Mouse (Mus musculus) limb, embryonic 14.5 days (tissue): ENCODE measurements around the gene Retreg1. TPM values are rescaled to one million over a fixed set of nuclear protein-coding genes. Genes with fewer than 3 reads are reported as not detected.

Source experiments
- ATAC-seq: fragments of 200-750 bp; cut with Nextera tagmentation; 2 replicates; pipeline ENCODE4 v1.8.0; 2017; ENCODE audit warnings: low read depth, moderate number of reproducible peaks, moderate TSS enrichment; ENCODE audit not compliant: low FRiP score
- DNase-seq: peaks from one replicate; pipeline ENCODE4 v3.0.0-alpha.2; 2015; ENCODE audit warnings: low spot score
- H3K27ac ChIP-seq: fragments of 300-500 bp; sonication (generic); replicated peaks from 2 replicates; pipeline ENCODE4 v1.5.1; 2014; ENCODE audit warnings: low read depth, mild to moderate bottlenecking, low read length, moderate library complexity, mixed read lengths
- H3K27me3 ChIP-seq: fragments of 300-500 bp; sonication (generic); 2 replicates; pipeline ENCODE4 v1.6.1; 2014; ENCODE audit warnings: low read length, mixed read lengths; ENCODE audit not compliant: control insufficient read depth, insufficient read depth
- H3K36me3 ChIP-seq: fragments of 300-500 bp; sonication (generic); 2 replicates; pipeline ENCODE4 v1.6.1; 2014; ENCODE audit warnings: mild to moderate bottlenecking, low read length, moderate library complexity, mixed read lengths; ENCODE audit not compliant: control insufficient read depth, insufficient read depth
- H3K4me1 ChIP-seq: fragments of 300-500 bp; sonication (generic); 2 replicates; pipeline ENCODE4 v1.6.1; 2014; ENCODE audit warnings: antibody characterized with exemption, low read length, mixed read lengths; ENCODE audit not compliant: control insufficient read depth, insufficient read depth
- H3K4me2 ChIP-seq: fragments of 300-500 bp; sonication (generic); replicated peaks from 2 replicates; pipeline ENCODE4 v1.6.1; 2014; ENCODE audit warnings: low read depth, mild to moderate bottlenecking, low read length, moderate library complexity; ENCODE audit not compliant: severe bottlenecking
- H3K4me3 ChIP-seq: fragments of 300-500 bp; sonication (generic); replicated peaks from 2 replicates; pipeline ENCODE4 v1.5.1; 2014; ENCODE audit warnings: low read length
- H3K9ac ChIP-seq: fragments of 300-500 bp; sonication (generic); 2 replicates; pipeline ENCODE4 v1.6.1; 2014; ENCODE audit warnings: mild to moderate bottlenecking, low read depth, low read length, moderate library complexity; ENCODE audit not compliant: severe bottlenecking
- H3K9me3 ChIP-seq: fragments of 300-500 bp; sonication (generic); 2 replicates; pipeline ENCODE4 v1.6.1; 2016; ENCODE audit warnings: low read length; ENCODE audit not compliant: control insufficient read depth
- POLR2A ChIP-seq: fragments of 200-500 bp; IDR thresholded peaks from 2 replicates; pipeline ENCODE4 v1.8.0; 2012; ENCODE audit warnings: inconsistent platforms, mild to moderate bottlenecking, moderate library complexity, borderline replicate concordance; ENCODE audit not compliant: insufficient read depth, insufficient read length; ENCODE audit errors: extremely low read depth
- WGBS: fragments of 180-500 bp; shearing (Covaris S2); extraction: QIAGEN DNeasy Blood & Tissue Kit; methylation state at CpG from one replicate; pipeline ENCODE4 v1.1.7; 2014; 5-methylcytosine and 5-hydroxymethylcytosine counted together
- polyA plus RNA-seq, 2 experiments: library from polyadenylated mRNA; depleted of rRNA in 1 of 2; stranded (reverse) in 1 of 2; unstranded in 1 of 2; fragments of >200 nt; fragmentation: Nextera tagmentation in 1 of 2; extraction: Ambion mirVana in 1 of 2; gene quantifications; 2 replicates each; pipeline versions ENCODE4 v1.2.1 to v1.2.3; 2012 to 2014

Retreg1 gene
- polyA plus RNA-seq, 2 experiments = 2.5 to 4.4 TPM

GRCm38 (mm10) chr15:25916252-25916651, 73.3 kb downstream of the Retreg1 start:
- Histone ChIP-seq H3K4me1 (0 out of 2 replicates have a peak, but pooled peaks cover 6% of the 10 kb centered on the region), H3K36me3 (no peaks in the 10 kb centered on the region), H3K9ac (no peak overlapping the region), H3K27ac (no peak overlapping the region), H3K9me3 (no peaks in the 10 kb centered on the region), H3K27me3 (no peaks in the 10 kb centered on the region), H3K4me2 (no peak overlapping the region), H3K4me3 (no peak overlapping the region)
- DNase-seq = no peak
- 77% methylated on average over 2 of the region's 2 CpGs for WGBS
- ATAC-seq = no peak
- no peak for TF ChIP-seq POLR2A

- no peaks in the 10 kb centered on the region for H3K9me3 ChIP-seq
- H3K4me1 ChIP-seq = 0 out of 2 replicates have a peak, but pooled peaks cover 6% of the 10 kb centered on the region
- no peak for DNase-seq
- 90% methylated on average over 7 of the region's 7 CpGs for WGBS
- TF ChIP-seq POLR2A = no peak
- ATAC-seq = no peak
- H3K27ac ChIP-seq = no peak overlapping the region
- no peak overlapping the region for H3K4me3 ChIP-seq
- H3K9ac ChIP-seq = no peak overlapping the region
- H3K27me3 ChIP-seq = no peaks in the 10 kb centered on the region
- H3K36me3 ChIP-seq = no peaks in the 10 kb centered on the region
- no peak overlapping the region for H3K4me2 ChIP-seq
These were observed 75.7 kb downstream of the Retreg1 start for GRCm38 (mm10) chr15:25918641-25919040.

GRCm38 (mm10) chr15:25919995-25920394, 77.0 kb downstream of the Retreg1 start:
- H3K4me1 ChIP-seq = 0 out of 2 replicates have a peak, but pooled peaks cover 5% of the 10 kb centered on the region
- no peak overlapping the region for H3K4me2 ChIP-seq
- no peak overlapping the region for H3K9ac ChIP-seq
- ATAC-seq (no peak), DNase-seq (no peak)
- WGBS = 79% methylated on average over 4 of the region's 4 CpGs
- H3K9me3 ChIP-seq = no peaks in the 10 kb centered on the region
- TF ChIP-seq POLR2A = no peak
- H3K36me3 ChIP-seq = no peaks in the 10 kb centered on the region
- no peak overlapping the region for H3K4me3 ChIP-seq
- H3K27ac ChIP-seq = no peak overlapping the region
- no peaks in the 10 kb centered on the region for H3K27me3 ChIP-seq

- Histone ChIP-seq H3K9ac (no peak overlapping the region), H3K9me3 (no peaks in the 10 kb centered on the region), H3K36me3 (no peaks in the 10 kb centered on the region), H3K4me3 (no peak overlapping the region), H3K4me2 (no peak overlapping the region), H3K27me3 (no peaks in the 10 kb centered on the region), H3K27ac (no peak overlapping the region), H3K4me1 (0 out of 2 replicates have a peak, but pooled peaks cover 2% of the 10 kb centered on the region)
- no peak for DNase-seq
- no peak for TF ChIP-seq POLR2A
- WGBS = 91% methylated on average over 6 of the region's 6 CpGs
- no peak for ATAC-seq
These were observed 77.9 kb downstream of the Retreg1 start for GRCm38 (mm10) chr15:25920886-25921285.

GRCm38 (mm10) chr15:25922007-25922406, 79.0 kb downstream of the Retreg1 start:
- Histone ChIP-seq H3K4me1 (no peaks in the 10 kb centered on the region), H3K4me3 (no peak overlapping the region), H3K27ac (no peak overlapping the region), H3K9me3 (no peaks in the 10 kb centered on the region), H3K36me3 (no peaks in the 10 kb centered on the region), H3K27me3 (no peaks in the 10 kb centered on the region), H3K9ac (no peak overlapping the region), H3K4me2 (no peak overlapping the region)
- ATAC-seq (no peak), DNase-seq (no peak)
- WGBS = 80% methylated on average over 2 of the region's 2 CpGs
- TF ChIP-seq POLR2A = no peak

GRCm38 (mm10) chr15:25923916-25924315, 80.9 kb downstream of the Retreg1 start:
- Histone ChIP-seq H3K4me3 (no peak overlapping the region), H3K27ac (no peak overlapping the region), H3K4me2 (no peak overlapping the region), H3K9me3 (no peaks in the 10 kb centered on the region), H3K4me1 (no peaks in the 10 kb centered on the region), H3K36me3 (no peaks in the 10 kb centered on the region), H3K27me3 (no peaks in the 10 kb centered on the region), H3K9ac (no peak overlapping the region)
- 87% methylated on average over 8 of the region's 8 CpGs for WGBS
- TF ChIP-seq POLR2A = no peak
- ATAC-seq (no peak), DNase-seq (no peak)
